Mouse (Mus musculus) kidney, adult 18-20 months (tissue): Measurements from ENCODE around the gene Inka1.
A peak's percentile ranks its signal among the peaks of the same experiment; 100 is the strongest.
"Not testable (repeated sequence)": the region's sequence is repeated elsewhere in the genome, so short reads cannot be mapped to it uniquely, and the experiment has no call there.

ENCODE experiments used
- DNase-seq: peaks from one replicate; pipeline ENCODE4 v3.0.0; 2021

The Inka1 gene

GRCm38 (mm10) chr9:107985131-107986119, at the start of gene Inka1:
TSS of gene Inka1 (minus strand) at chr9:107985879.
- DNase-seq, result peak; percentile 91

DNA sequence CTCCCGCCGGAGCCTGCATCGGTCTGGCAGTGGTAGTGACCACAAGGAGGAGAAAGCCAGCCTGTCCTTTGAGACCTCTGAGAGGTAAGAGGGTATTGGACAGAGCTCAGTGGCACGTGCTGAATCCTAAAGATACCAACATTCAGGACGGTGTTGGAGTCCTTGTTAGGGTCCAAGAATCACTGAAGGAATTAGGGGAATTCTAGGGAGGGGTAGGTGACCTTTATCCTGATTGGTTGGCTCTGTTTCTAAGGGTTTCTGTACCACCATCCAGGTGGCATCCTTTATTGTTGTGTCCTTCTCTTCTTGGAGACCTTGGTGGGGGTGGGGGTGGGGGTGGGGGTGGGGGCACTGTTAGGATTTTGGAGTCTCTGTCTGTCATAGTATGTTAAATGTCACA, 46.4 kb upstream of the Inka1 start:
- no peak for DNase-seq

DNA sequence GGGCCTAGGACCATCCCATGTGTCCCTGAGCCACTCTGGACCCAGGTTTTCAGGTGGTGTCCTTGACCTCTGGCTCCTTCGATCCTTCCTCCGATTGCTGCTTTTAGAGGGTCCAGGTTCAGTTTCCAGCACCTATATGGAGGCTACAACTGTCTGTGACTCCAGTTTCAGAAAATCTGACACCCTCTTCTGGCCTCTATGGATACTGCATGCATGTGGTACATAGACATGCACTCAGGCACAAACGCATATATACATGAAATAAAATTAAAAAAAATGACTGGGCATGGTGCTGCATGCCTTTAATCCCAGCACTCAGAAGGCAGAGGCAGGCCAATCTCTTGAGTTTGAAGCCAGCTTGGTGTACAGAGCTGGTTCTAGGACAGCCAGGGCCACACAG, 42.2 kb upstream of the Inka1 start:
- no peak for DNase-seq

DNA sequence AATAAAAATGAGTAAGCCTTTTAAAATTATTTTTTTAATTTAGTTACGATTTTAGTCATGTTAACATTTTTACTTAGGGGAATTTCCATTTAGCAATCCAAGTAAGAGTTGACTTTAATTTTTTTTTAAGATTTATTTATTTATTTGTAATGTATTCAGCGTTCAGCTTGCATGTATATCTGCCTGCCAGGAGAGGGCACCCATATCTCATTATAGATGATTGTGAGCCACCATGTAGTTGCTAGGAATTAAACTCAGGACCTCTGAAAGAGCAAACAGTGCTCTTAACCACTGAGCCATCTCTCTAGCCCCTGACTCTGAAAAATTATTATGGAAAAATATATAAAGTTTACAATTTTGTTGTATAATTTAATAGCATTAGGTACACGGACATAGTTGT, 40.9 kb upstream of the Inka1 start:
- no peak for DNase-seq

GRCm38 (mm10) chr9:108023216-108023615, 37.5 kb upstream of the Inka1 start:
- no peak for DNase-seq

- DNase-seq, result no peak
Measured at GRCm38 (mm10) chr9:108020741-108021140, 35.1 kb upstream of the Inka1 start.

- no peak for DNase-seq
Measured at GRCm38 (mm10) chr9:108017127-108017526, 31.4 kb upstream of the Inka1 start.

DNA sequence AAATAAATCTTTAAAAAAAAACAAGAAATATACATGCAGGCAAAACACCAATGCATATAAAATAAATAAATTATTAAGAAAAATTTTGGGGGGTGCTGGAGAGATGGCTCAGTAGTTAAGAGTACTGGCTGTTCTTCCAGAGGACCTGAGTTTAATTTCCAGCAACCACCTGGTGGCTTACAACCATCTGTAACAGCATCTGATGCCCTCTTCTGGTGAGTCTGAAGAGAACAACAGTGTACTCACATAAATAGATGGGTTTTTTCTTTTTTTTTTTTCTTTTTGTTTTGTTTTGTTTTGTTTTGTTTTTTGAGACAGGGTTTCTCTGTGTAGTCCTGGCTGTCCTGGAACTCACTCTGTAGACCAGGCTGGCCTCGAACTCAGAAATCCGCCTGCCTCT, 27.9 kb upstream of the Inka1 start:
- DNase-seq, result not testable (repeated sequence)

DNA sequence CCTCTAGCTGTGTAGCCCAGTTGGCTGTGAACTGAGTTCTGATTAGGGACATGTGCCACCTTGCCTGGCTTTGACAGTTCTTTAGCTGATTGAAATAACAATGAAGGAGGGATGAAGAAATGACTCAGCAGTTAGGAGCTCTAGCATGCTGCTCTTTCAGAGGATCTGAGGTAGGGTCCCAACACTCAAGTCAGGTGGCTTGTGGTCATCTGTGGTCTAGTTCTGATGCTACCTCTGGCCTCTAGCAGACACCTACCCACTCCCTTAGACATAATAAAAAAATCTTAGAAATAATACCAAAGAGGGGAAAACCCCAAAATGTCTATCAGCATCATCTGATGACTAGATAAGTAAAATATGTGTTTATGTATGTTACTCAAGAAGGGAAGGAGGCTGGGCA, 24.7 kb upstream of the Inka1 start:
- no peak for DNase-seq

DNA sequence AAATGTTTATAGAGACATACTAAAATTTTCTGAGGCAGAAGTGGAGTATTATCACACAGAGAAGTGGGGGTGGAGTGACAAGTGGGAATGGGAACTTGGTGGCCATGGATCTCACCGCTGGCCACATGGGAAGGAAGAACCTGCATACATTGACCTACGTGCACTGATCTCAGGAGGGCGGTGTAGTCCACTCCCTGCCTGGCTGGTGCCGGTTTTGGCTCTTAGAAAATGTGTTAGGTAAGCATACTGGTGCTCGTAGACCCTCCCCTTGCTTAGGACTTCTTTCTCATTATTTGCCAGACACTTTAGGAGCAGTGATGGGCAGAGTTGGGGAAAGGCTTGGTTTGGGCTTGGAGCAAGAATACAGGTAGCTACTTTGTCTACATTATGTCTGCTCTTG, 22.4 kb upstream of the Inka1 start:
- DNase-seq, result no peak

GRCm38 (mm10) chr9:108003531-108003890, 17.8 kb upstream of the Inka1 start:
- peak; percentile 13 for DNase-seq

DNA sequence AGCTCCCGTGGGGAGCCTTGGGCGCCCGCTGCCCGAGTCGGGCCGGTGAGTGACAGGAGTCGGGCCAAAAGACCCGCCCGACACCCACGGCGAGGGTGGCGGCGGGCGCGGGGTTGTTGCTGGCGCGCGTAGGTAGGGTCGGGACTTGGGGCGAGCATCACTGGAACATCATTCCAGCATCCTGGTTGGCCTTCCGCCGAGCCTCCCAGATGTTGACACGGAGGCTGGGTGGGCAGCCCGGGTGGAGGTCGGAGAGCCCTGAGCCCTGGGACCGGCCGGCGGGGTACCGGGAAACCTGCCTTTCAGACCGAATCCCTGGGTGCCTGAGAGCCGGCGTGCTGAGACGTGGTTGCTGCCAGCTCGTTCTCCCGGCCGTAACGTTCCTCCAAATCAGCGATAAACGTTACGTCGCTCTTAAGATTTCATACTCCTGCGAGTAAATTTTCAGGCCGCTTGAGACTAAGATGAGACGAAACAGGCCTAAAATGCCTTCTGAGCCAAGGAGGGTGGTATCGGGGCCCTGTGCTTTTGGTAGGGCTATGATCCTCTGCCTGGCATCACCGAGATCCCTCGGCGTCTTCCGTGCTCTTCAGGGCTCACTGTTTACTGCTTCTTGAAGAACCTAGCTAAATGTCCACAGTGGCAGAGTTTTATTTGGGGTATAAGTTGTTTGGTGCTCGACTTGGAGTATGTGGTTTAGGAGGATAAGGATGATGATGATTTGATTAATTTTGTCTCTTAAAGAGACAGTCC, 17.3 kb upstream of the Inka1 start:
- DNase-seq, result no peak

DNA sequence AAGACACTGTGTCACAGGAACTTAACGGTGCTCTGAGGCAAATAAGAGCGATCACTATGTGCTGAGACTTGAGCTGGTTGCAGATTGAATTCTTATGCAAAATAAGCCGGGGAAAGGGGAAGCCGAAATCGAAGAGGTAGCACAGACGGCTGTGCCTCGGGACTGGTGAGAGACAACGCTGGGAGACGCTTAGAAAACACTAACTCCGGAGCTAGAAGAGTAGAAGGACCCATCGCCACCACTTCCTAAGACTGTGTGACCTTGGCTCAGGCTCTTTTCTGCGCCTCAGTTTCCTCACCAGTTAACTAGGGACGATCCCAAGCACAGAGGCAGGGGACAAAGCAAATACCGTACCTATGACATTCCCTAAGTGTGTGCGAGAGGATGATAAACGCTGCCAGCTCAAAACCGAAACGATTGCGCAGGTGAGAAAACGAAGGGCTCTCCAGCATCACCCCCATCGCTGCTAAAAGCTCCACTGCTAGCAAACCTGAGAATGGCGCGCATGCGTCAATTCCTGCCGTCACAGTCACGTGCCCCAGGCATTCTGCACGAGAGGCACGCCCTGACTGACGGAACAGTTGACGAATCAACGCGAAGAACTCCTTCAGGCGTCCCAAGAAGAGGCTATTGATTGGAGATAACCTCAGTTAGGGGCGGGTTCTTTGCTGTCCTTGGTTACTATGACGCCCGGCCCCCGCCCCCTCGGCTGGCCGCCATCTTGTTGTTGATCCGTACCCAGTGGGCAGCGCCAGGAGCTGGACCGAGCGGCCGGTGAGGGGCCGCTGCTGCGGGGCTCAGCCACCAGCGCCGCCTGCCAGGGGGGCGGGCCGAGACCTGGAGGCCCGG, 16.5 kb upstream of the Inka1 start, which contains the start of gene Ip6k1:
TSS of gene Ip6k1 (plus strand) at position 580 of the 849 bp plus-strand sequence.
- peak; percentile 100 for DNase-seq

DNA sequence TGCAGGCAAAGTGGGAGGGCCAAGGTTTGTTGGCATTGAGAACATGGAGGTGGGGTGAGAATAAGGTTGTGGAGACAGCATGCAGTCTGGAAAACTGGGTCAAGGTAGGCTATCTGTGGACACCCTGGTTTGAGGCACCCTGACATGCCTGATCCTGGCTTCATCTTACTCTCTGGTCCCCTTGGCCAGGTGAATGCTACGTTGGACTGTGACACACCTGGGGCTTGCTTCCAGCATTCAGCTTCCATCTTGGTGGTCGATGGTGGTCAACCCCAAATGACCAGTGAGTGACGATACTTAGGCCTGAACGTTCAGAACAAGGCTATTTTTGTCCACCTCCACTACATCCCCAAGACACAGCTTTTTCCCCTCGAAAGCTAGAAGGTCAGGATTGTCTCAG, 10.4 kb upstream of the Inka1 start, which contains the start of gene Gm20662:
TSS of gene Gm20662 (plus strand) at position 301 of the 400 bp plus-strand sequence.
- DNase-seq, result no peak

DNA sequence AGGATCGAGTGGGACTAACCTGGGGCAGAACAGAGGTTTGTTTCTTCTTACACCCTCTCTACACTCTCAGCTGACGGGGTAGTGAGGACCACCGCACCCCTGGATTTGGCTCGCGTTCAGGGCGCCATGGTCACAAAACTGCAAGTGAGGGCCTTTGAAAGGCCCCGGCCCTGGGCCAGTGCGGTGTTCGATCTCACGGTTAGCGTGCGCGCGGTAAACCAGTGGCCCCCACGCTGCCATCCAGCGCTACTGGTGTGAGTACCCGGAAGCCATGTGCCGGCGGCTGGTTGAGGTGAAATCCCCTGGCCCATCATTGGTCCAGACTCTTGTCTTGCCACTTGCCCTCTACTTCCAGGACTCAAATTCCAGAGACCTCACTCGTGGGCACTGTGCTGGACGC, 9.8 kb upstream of the Inka1 start:
- DNase-seq, result no peak

DNA sequence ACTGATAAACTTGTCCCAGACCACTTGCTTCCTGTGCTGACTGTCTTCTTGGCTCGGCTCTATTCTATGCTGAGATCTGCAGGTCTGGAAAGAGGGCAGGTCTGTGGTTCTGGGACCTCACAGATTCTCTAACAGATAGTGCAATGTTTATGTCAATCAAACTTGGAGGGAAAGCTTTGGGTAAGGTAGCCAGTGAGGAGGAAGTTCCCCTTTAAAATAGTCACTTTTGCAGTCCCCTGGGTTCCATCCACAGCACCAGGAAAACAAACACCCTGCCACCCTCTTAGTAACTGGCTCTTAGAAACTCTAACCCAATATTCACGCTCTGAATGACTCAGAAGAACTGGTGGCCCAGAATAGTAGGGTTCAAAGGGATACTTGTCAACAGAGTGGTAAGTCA, 8.8 kb upstream of the Inka1 start:
- no peak for DNase-seq

DNA sequence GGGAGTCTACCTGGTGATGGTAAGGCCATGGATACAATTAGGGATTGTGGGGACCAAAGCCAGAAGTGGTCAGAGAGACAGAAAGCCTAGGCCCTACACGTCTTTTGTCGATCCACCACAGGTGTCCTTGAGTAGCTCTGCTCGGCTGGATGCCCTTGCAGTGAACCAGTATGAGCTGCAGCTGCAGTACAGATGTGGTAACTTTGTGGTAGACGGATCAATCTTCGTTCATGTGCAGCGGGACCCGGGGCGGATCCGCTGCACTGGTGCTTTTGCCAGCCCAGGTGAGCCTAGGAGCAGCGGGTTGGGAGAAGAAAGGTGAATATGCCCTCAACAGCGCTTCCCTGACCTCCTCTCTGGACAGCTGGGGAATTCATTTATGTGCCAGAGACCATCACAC, 7.3 kb upstream of the Inka1 start:
- DNase-seq, result no peak

- DNase-seq, result no peak
Measured at GRCm38 (mm10) chr9:107992197-107992596, 6.5 kb upstream of the Inka1 start, which contains the start of gene Cdhr4. TSS of gene Cdhr4 (plus strand) at chr9:107992497.

- no peak for DNase-seq
Measured at GRCm38 (mm10) chr9:107987950-107988349, 2.3 kb upstream of the Inka1 start.

- DNase-seq, result peak; percentile 82
Measured at GRCm38 (mm10) chr9:107986376-107986775, 697 bp upstream of the Inka1 start.

DNA sequence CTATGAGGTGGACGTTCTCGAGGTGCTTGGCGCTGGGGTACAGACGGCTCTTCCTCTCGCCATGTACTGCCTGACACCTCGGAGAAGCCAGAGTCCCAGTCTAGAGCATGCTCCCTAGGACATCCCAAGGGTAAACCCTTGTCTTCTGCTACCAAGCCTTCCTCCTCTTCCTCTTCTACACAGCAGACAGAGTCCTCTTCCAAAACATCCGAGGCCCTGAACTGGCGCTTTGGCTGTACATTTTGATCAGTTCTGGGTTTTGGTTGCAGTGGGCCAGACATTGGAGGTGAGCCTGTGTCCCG, 974 bp downstream of the Inka1 start:
- DNase-seq, result no peak

DNA sequence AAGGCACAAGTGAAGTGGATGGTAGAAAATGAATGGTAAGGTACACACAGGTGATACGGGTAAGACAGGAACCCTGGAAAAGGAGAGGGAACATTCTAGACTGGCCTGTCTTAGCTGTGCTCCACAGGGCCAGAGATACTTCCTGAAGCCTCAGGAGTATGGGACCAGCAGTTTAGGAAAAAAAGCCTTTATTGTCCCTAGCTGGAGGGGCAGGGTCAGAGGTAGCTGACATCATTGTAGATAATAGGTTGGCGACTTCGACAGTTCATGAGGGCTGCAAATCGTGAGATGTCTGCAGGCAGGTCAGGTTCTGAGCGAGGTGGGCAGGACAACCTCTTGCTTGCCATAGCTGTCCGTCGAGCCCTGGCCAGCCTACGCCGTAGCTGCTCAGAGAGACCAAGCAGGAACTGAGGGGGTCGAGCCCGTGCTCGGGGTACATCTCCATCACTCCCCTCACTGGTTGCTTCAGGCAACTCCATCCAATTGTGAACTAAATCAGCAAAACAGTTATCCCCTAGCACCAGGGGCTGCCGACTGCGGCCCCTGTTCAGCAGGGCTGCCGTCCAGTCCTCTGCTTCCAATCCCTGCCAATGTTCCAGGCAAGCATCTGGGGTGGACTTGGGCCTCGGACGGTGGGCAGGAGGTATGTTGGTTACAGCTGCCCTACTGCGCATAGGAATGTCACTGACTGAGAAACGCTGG, 1.5 kb downstream of the Inka1 start:
- DNase-seq, result peak; percentile 13
